Mouse (Mus musculus): ENCODE measurements around the gene Gm12887. TPM values are rescaled to one million over a fixed set of nuclear protein-coding genes. Genes with fewer than 3 reads are reported as not detected.

Gene Gm12887
- total RNA-seq (2021), result not detected
- long read RNA-seq, experiment 1, result 0 reads
- long read RNA-seq, experiment 2, partial matches to known transcripts, result 0 of 1 reads
- long read RNA-seq, experiment 2, other reads (novel, unspliced or antisense), result 1 of 1 reads

GRCm38 (mm10) chr4:121622003-121622402, at the start of gene Gm12887:
TSS of gene Gm12887 (minus strand) at chr4:121622103.
- DNase-seq (ENCODE audit: low spot score), result no peak

- no peak for DNase-seq (ENCODE audit: low spot score)
Measured at GRCm38 (mm10) chr4:121657040-121657439, 35.1 kb upstream of the Gm12887 start.

Other genes starting within 250 kb of the Gm12887 start
- gene Gm12886, start 199.0 kb downstream of the Gm12887 start, total RNA-seq (2021), result not detected